Mouse (Mus musculus): ENCODE measurements around the gene Jak3.
"Not testable (repeated sequence)": the region's sequence is repeated elsewhere in the genome, so short reads cannot be mapped to it uniquely, and the experiment has no call there.

Jak3 gene

DNA sequence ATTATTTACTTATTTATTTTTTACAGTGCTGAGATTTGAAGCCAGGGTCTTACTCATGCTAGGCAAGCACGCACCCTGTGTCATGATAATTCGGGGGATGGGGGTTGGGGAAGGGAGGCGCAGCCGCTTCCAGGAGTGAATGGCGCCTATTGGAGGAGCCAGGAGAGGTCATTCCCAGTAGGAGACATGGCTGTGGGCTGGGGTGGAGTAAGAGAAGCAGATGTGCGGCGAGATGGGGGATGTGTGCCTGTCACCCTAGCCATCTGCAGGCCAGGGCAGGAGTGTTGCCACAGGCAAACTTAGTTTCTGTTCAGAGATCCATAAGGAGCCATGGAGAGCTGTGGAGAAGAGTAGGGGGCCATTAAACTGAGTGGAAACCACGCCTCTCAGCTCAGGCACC lies 11.5 kb downstream of the Jak3 start:
- DNase-seq = no peak

DNA sequence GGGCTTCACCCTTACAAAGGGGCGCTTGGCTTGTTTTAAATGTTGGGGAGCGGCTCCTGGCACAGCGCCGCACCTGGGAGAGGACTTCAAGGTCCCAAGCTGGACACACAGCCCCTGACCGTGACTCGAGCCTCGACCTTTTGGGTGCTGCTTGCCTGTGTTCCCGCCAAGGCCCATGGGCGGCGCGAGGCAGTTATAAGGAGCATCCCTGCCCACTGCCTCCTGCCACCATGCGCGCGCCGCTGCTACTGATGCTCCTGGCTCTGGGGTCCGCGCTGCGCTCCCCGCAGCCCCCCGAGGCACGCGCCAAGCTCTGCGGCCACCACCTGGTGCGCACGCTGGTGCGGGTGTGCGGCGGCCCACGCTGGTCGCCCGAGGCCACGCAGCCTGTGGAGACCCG lies 12.9 kb downstream of the Jak3 start, which contains the start of gene Insl3:
TSS of gene Insl3 (plus strand) at position 187 of the 400 bp plus-strand sequence.
- no peak for DNase-seq

DNA sequence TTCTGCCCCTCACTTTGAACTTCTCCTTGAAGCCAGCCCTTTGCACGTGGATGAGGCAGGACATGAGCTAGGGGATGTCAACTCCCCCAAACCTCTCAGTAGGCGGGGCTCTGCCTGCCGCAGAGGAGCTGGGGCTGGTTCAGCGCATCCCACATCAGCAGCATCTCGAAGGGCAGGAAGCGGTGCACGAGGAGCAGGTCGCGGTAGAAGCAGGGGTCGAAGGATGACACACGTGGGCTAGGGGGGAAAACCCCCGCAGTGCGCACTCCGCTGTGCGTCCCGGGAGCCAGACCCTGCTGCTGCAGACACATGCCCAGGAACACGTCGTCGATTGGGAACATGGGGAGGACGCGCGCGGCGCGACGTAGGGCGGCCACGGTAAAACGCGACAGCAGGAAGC lies 16.4 kb downstream of the Jak3 start:
- DNase-seq = peak; percentile 66

DNA sequence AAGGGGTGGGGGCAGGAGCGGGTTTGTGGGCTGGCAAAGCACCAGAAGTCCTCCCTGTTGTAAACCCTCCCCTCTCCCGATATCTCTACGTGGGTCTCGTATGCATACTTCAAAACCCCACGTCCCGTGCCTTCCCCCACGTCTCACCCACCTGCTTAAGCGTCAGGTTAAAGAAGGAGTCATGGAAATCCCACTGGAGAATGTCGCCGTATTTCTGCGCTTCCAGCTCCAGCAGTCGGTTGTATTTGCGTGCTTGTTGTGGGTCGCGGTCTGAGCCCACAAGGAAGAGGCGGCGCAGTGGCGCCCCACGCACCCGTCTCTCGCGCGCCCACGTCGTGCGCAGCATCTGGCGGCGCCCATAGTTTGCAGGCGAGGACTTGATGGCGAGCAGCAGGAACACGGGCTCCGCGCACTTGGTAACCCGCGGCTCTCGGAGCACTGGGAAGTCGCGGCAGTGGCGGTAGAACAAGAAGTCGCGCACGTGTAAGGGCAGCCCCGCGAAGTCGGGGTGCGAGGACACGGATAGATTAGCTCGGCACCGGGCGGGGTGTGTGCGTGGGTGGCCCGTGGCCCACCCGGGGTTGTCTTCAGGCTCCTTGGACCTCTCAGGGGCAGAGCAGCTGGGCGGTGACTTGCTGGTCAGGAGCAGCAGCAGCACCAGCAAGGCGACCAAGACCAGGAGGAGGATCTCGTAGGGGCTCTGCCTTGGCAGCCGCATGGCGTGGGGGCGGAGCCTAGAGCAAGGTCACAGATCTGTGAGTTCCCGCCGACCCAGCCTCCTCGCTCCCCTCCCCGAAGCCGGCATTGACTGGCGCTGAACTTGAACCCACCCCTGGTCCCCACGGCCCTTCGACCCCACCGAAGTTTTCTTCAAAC lies 17.3 kb downstream of the Jak3 start:
- DNase-seq = peak; percentile 43

DNA sequence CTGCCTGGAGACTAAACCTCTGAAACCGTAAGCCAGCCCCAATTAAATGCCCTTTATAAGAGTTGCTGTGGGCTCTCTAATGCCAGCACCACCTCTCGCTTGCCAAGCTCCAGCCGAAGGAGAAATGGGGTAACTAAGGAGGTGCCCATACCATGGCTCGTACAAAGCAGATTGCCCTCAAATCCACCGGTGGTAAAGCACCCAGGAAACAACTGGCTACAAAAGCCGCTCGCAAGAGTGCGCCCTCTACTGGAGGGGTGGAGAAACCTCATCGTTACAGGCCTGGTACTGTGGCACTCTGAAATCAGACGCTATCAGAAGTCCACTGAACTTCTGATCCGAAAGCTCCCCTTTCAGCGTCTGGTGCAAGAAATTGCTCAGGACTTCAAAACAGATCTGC lies 19.4 kb downstream of the Jak3 start:
- DNase-seq = not testable (repeated sequence)

DNA sequence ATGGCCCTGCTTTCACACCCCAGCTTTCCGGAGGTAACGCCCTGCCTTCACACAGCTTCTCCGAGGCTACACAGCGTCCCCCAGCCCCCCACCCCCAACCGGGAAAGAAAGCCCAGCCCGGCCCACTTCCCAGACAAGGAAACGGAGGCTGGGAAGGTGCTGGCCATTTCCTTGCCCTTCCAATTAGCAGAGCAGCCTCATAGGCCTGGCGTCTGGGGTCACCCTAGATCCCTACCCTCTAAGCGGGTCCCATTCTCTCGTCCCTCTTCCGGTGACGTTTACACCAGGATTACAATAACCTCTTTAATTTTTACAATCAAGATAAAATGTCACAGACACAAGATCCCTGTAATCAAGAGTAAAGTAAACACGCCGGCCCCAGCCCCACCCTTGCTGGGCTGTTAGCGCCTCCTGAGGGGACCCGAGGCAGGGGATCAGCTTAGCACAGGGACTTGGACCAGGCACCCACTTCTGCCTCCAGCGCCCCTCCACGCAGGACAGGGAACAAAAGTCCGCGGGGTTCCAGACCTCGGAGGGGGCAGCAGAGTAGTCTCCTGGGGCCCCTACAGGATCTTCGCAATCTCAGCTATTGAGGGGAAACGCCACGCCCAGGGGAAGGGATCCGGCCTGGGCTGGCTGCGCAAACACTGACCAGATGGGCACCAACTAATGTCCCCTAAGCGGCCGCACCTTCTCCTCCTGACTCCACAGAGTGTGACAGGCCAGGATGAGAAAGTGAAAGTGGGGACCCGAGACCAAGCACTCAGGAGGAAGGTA lies 24.6 kb downstream of the Jak3 start:
- no peak for DNase-seq

DNA sequence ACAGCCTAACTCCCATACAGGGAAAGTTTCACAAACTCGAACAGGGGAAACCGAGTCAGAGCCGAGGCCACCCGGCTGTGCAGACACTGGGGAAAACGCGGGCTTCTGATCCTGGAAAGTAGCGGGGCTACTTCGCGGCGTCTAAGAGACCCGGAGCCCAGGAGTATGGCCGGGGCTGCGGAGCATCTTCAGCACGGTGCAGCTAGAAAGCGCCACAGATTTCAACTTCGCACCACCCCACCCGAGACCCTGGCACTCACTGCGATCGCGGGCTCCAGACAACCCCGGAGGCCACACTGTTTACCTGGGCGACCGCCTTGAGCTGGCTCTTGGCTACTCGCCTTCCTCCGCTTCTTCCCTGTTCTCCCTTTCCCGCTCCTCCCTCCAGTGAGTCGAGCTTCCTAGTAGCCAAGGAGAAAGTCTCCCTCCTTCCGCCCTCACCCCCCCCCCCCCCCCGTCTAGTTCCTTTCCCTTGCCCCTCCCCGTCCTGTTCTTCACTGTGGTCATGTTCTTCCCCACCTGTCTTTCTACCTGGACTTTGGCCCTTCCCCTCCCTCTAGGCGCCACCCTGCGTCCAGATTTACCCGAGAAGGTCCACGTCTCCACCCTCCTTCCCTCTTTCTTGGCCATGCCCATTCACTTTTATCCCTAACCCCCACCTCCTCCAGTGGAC lies 25.5 kb downstream of the Jak3 start, which contains the start of gene B3gnt3:
TSS of gene B3gnt3 (minus strand) at position 376 of the 673 bp plus-strand sequence.
- DNase-seq = no peak

DNA sequence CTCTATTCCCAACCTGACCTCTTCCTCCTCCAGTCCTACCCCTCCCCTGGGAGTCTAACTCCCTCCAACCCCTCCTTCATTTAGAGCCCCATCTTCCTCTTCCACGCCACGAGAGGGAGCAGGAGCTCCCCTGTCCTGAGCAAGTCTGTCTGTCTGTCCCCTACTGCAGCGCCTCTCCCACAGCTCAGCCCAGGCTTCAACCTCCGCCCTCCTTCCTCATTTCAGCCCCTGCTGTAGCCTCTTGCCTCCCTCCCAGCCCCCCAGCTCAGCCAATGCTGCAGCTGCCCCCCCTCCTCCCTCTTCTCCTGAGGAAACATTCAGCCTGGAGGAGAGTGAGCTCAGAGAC lies 26.0 kb downstream of the Jak3 start:
- DNase-seq = no peak

DNA sequence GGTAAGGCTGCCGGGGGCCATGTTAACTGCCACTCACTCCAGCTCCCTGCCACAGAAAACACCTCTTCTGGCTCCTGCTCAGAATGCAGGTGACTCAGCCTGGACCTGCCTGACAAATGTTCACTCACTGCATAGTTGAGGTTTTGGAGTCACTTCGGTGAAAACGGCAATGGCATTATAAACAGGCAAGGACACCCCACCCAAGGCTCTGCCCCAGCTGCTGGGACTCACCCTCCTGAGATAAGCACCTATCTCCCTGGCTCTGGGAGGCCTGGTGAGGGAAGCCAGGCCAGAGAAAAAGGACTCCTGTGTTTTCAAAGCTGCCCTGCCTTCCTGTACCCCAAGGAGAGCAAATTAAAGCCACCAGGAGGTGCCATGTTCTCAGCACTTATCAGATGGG lies 26.8 kb downstream of the Jak3 start:
- no peak for DNase-seq

DNA sequence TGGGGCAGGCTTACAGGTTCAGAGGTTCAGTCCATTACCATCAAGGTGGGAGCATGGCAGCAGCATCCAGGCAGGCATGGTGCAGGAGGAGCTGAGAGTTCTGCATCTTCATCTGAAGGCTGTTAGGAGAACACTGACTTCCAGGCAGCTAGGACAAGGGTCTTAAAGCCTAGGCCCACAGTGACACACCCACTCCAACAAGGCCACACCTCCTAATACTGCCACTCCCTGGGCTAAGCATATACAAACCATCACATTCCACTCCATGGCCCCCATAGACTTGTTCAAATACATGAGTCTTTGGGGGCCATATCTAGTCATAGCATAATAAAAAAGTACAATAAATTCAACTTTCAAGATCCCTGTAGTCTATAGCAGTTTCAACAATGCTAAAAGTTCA lies 27.3 kb downstream of the Jak3 start:
- DNase-seq = not testable (repeated sequence)

DNA sequence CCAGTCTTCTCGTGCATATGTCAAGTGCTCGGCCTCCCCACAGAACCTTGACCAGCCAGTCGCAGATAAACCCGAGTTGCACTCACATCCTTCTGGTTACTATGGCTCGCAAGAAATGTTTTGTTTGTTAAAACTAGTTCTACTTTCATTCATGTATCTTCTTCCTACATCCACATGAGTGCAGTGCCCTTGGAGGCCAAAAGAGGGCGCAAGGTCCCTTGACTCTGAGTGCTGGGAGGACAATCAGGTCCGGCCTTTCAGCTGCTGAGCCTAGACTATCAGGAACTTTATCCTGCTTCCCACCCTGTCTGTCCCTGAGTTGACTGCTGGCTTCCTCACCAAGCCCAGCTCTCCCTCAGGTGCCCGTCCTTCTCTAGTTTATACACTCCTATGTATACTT lies 31.8 kb downstream of the Jak3 start:
- DNase-seq = peak; percentile 79

DNA sequence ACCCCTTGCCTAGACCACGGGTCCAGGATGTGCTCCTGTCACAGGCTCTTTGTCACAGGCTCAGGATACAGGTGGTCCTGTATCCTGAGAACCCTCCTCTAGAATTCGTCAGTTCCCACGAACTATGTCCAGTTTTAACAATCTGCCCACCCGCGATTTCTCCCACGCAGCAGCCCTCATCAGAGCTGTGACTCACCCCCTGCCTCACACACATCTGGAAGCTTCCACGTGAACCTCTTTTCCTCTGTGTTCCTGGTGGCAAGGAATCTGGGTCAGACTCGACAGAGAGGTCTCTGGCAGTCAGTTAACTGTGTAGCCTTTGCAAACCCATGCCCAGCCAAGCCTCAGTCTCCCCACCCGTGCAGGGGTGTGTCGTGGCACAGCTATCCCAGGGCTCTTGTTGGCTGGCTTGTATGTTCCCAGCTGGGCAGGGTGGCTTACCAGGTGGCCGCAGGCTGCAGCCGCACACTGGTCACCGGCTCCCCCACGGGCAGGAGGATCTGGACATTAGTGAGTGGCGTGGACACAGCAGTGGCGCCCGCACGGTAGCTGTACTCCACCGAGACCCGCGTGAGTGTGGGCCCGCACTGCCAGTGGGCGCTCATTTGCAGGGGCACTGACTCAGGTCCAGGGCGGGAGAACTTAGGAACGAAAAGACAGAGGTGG lies 33.2 kb downstream of the Jak3 start:
- DNase-seq = no peak

DNA sequence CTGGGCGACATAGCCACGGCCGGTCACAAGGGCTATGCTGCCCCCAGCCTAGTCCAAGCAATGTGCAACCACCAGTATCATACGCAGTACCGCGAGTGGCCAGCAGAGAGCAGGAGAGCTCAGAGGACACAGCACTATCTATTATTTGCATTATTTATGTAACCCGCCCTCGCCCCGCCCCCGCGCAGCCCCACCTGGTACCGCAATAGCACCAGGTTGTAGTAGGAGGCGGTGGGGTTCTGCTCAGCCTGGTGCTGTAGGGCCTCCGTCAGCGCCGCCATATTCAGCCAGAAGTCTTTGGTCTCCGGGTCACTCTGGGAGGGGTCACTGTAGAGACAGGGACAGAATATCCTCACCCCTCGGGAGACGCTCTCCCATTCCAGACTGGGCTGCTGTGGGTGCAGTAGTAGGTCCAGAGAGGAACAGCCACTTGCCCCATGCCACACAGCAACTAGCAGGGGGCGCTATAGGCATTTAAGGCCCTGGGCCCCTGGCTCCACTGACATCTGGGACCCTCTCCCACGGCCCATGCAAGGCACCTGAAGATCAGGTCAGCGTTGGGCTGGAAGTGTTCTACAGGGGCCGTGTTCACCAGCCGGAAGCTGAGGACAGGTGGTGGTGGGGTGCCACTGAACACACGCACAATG lies 33.8 kb downstream of the Jak3 start:
- peak; percentile 78 for DNase-seq

DNA sequence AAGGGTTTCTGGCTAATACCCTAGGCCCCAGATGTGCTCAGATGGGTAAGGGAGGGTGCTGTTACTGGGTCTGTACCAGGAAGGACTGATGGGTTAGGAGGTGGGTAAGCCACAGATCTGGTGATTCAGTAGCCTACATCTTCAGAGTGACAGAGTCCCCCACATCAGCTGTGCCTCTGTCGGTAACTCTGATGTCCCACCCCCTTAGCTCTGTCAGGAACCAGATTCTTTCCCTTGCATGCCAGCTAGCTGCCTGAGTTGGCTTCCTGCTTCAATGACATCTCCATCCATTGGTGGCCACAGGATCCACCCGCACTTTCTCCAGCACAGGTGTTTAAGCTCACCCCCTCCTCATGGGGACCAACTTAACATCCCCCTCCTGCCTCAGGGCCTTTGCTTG lies 35.5 kb downstream of the Jak3 start:
- DNase-seq = no peak

DNA sequence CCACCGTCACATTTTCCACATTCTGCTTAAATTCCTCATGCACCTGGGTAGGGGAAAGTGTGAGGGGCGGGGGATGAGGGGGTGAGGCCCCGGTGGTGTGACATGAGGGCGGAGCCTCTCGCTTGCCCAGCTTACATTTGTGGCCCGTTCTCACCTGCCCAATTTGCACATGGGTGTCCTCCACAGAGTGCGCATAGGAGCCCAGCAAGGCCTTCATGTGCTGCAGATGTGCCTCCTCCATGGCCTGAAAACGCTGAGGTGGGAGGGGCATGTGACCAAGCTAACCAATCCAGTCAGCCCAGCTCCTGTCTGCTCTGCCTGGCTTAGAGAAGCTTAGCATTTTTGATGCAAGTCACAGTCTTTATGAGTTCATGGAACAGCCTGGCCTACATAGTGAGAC lies 39.4 kb downstream of the Jak3 start:
- DNase-seq = no peak

DNA sequence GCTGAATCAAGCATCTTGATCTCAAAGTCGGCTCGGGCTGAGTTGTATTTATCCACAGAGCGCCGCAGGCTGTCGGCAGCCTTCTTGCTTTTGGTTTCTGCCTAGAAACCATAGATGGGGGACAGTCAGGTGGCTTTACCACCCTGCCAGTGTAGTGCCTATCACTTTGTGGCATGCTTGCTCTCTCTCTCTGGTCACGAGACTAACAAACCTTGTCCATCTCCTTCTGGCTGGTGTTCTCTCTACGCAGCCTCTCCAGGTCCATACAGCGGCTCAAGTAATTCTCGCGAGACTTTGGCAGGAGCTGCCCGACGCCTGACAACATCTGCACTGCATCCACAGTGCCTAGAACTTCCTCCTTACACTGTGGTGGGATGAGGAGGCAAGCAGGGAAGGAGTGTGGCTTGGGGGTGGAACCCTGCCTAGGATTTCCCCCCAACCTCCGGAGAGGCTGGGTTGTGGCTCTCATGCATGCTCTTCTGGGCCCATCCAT lies 40.5 kb downstream of the Jak3 start:
- DNase-seq = no peak

DNA sequence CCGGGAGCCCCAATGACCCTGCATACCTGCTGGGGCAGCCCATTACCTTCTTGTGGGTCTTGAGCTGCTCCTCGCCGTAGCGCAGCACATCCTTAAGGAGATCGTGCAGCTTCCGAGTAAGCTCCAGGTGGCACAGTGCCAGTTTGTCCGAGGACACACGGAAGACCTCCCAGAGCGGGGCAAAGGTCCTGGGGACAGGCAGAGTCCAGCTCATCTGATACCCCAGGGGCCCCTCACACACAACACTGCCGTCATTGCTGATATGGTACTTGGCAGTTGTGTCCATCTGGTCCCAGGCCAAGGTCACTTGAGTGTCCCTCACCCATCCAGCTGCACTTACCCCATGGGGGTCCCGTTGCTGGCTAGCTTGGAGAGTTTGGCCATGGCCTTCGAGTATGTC lies 41.0 kb downstream of the Jak3 start:
- DNase-seq = no peak

DNA sequence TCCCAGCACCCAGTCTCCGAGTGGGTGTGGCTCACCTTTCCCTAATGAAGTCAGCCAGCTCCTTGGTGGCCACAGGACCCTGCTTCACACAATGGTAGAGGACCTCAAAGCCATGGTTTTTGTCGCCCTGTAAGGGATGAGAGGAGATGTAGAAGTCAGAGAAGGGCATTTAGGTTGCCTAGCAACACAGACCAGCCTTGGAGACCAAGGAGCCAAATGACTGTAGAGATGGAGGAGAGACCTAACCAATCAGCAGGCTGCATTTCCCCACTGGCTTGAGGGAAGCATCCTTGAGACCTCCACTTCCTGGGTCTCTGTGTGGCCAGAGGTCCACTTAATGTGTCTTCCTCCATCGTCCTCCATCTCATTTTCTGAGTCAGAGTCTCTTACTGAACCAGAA lies 42.2 kb downstream of the Jak3 start:
- DNase-seq = no peak

DNA sequence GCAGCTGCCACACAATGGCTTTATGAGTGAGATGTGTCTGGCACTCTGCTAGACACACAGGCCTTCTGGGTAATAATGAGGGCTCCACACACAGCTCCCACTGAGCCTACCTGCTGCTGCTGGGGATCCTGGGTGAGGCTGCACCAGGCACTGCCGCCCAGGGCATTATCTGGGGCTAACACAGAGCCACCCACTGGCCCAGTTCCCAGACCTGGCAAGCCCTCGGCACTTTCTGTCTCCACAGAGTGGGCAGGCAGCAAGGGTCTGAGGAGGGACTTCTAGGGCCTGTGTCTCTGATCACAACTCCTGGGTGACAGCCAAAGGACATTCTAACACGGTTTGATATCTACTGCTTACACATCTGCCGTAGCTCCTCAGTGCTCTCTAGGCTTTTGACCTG lies 43.1 kb downstream of the Jak3 start:
- no peak for DNase-seq

DNA sequence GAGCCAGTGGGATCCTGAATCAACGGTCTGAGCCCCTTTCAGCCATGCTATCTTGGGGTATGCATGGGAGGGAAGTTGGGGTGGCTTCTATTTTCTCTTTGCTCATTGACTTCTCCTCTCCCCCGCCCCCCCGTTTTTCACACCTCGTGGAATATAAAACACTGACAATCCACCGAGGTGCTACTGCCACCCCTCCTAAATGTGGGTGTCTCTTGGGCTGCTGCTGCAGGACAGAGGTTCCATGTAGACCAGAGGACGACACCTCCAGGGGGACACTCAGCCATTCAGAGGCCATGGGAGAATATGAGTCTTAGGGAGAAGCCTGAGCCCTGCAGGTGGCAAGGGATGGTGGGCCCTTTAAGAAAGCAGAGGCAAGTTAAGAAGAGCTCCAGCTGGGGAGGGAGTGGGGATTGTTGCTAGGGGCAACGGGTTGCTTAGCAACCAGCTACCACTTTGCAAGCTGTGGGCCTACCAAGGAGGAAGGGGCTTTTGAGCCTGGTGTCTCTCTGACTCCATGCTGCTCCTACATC lies 43.9 kb downstream of the Jak3 start:
- peak; percentile 79 for DNase-seq

DNA sequence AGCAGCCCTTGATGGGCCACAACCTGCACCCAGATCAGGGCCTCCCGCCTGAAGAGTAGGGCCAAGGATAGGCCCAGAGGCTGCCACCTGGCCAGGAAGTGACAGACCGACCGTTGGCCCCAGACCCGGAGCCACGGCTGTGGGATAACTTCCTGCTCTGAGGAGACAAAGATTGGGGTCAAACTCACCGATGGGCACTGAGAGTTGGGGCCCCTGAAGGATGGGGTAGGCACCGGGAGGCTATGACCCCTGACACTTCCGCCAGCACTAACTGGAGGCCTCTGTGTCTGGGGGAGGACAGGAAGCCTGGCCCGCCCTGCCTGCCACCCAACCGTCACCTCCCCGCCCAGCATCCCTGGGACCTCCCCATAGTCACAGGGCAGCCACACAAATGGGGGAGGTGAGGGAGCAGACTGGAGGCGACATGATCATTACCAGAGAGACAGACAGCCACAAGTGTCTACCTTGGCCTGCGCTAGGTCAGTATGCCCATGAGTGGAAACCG lies 47.0 kb downstream of the Jak3 start:
- DNase-seq = peak; percentile 90

DNA sequence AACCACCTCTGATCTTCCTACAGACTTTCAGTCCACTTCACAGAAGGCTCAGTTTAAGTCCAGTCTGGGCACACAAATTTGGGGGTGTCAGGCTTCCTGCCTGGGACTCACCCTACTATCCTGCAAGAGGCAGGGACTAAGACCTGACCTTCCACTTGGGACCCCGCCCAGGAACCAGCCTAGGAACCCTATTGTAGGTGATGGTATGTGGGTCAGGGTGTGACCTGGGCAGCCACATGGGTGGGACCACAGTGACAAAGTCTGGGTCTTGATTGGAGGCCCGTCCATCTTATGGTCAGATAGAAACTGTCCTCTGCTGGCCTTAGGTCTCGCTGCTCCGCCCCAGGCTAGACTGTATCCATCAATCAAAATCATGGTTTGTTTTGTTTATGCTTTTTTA lies 48.3 kb downstream of the Jak3 start:
- no peak for DNase-seq
